Mouse (Mus musculus): Measurements from ENCODE around the gene Ccl6. TPM values are rescaled to one million over a fixed set of nuclear protein-coding genes. Genes with fewer than 3 reads are reported as not detected.
A peak's percentile ranks its signal among the peaks of the same experiment; 100 is the strongest.
"Not testable (repeated sequence)": the region's sequence is repeated elsewhere in the genome, so short reads cannot be mapped to it uniquely, and the experiment has no call there.

Ccl6 gene
- total and polyA plus RNA-seq, 3 experiments, result 0.30 to 1.2 (median 0.93) TPM

- TF ChIP-seq ZKSCAN1 (IDR thresholded peaks at IDR 0.05; ENCODE audit: borderline replicate concordance, low read depth, low read length), result no peak
- no peak for TF ChIP-seq PAX5 (IDR thresholded peaks at IDR 0.05; ENCODE audit: low read length)
- TF ChIP-seq GABPA (IDR thresholded peaks at IDR 0.05; ENCODE audit: insufficient replicate concordance, low read depth, low read length), result no peak
- TF ChIP-seq TBP (conservative IDR thresholded peaks at IDR 0.05; ENCODE audit: low read depth, low read length), result 0 out of 2 replicates have a peak, but pooled peaks have one; percentile 33
- TF ChIP-seq POLR2A (IDR thresholded peaks at IDR 0.05; ENCODE audit: low read depth, low read length), result no peak; the same call in 1 of the 2 replicates
- TF ChIP-seq ELF1 (IDR thresholded peaks at IDR 0.05; ENCODE audit: low read depth, low read length), result no peak
- TF ChIP-seq JUN (IDR thresholded peaks at IDR 0.05; ENCODE audit: insufficient read depth, low read depth, low read length), result no peak
- TF ChIP-seq MAZ (IDR thresholded peaks at IDR 0.05; ENCODE audit: low read depth, low read length), result peak; percentile 25; the same call in 1 of the 2 replicates
- no peak for TF ChIP-seq UBTF (IDR thresholded peaks at IDR 0.05; ENCODE audit: low read depth, low read length)
- peak; percentile 45; the same call in 1 of the 2 replicates for TF ChIP-seq BHLHE40 (IDR thresholded peaks at IDR 0.05; ENCODE audit: low read depth, low read length)
- TF ChIP-seq RCOR1 (conservative IDR thresholded peaks at IDR 0.05; ENCODE audit: low read depth, low read length), result no peak
- TF ChIP-seq SIN3A (IDR thresholded peaks at IDR 0.05; ENCODE audit: low read length), result no peak
- TF ChIP-seq CHD1 (IDR thresholded peaks at IDR 0.05; ENCODE audit: low read depth, low read length), result no peak
- no peak for TF ChIP-seq CHD2 (IDR thresholded peaks at IDR 0.05; ENCODE audit: low read length)
- peak; percentile 41; the same call in 1 of the 2 replicates for TF ChIP-seq MYC (IDR thresholded peaks at IDR 0.05; ENCODE audit: low read depth, low read length)
- no peak for TF ChIP-seq ZC3H11A (IDR thresholded peaks at IDR 0.05; ENCODE audit: low read depth, low read length)
These were observed 41.2 kb downstream of the Ccl6 start (continued) for GRCm38 (mm10) chr11:83551668-83552067.

- H3K36me3 ChIP-seq (replicated peaks in 1 of 2; ENCODE audit: control insufficient read depth in 1 of 2, insufficient read depth in 1 of 2, low read length in 1 of 2); dilution Hi-C loops (cut with MboI; ENCODE audit: extremely low pct_ligation_motif_present, extremely low pct_unique_long_range_greater_than_20kb, low sequenced_read_pairs); H3K9me3 ChIP-seq (replicated peaks; ENCODE audit: low read length); DNase-seq (ENCODE audit: extremely low read depth); H3K27me3 ChIP-seq (replicated peaks); H3K79me2 ChIP-seq (replicated peaks; ENCODE audit: control insufficient read depth, extremely low read depth, insufficient read depth, poor library complexity, severe bottlenecking): not testable (repeated sequence)
- Histone ChIP-seq H3K27ac (ENCODE audit: insufficient read depth, low read depth) (peak overlapping the region; percentile 92), H3K4me1 (ENCODE audit: control insufficient read depth in 1 of 2, insufficient read depth in 2 of 2) (peaks cover 21 to 44% of the 10 kb centered on the region in 2 experiments), H3K4me3 (replicated peaks in 1 of 3; ENCODE audit: low read depth in 2 of 3, low read length in 2 of 3, poor library complexity in 1 of 3) (peak overlapping the region; percentile 10 to 49 (median 24)), H3K9ac (ENCODE audit: insufficient read depth, low read depth) (peak overlapping the region; percentile 37), H3K4me2 (ENCODE audit: insufficient read depth, low read depth, poor library complexity, severe bottlenecking) (peak overlapping the region; percentile 61)
- in situ Hi-C loops (cut with MboI; ENCODE audit: low pct_ligation_motif_present, low pct_unique_long_range_greater_than_20kb, low sequenced_read_pairs), result loop anchor here (25.0 kb wide), 1 partner anchor 386 kb away; the partner anchor contains the start of gene Ddx52
- TF ChIP-seq EP300 (IDR thresholded peaks at IDR 0.05; ENCODE audit: low read length), result 0 out of 2 replicates have a peak, but pooled peaks have one; percentile 33
- TF ChIP-seq JUND (conservative IDR thresholded peaks at IDR 0.05; ENCODE audit: low read depth, low read length), result peak; percentile 68
These were observed 41.9 kb downstream of the Ccl6 start for GRCm38 (mm10) chr11:83551037-83551436.

GRCm38 (mm10) chr11:83550186-83550632 is 42.7 kb downstream of the Ccl6 start:
- Histone ChIP-seq H3K4me1 (ENCODE audit: control insufficient read depth in 1 of 2, insufficient read depth in 2 of 2) (peaks cover 18 to 46% of the 10 kb centered on the region in 2 experiments), H3K9ac (ENCODE audit: insufficient read depth, low read depth) (no peak overlapping the region), H3K4me2 (ENCODE audit: insufficient read depth, low read depth, poor library complexity, severe bottlenecking) (peak overlapping the region; percentile 61), H3K36me3 (replicated peaks in 1 of 2; ENCODE audit: control insufficient read depth in 1 of 2, insufficient read depth in 1 of 2, low read length in 1 of 2) (peaks cover 0 to 2% of the 10 kb centered on the region in 2 experiments), H3K4me3 (replicated peaks in 1 of 3; ENCODE audit: low read depth in 2 of 3, low read length in 2 of 3, poor library complexity in 1 of 3) (peak overlapping the region in 2 of 3 experiments; percentile 24 to 49), H3K9me3 (replicated peaks; ENCODE audit: low read length) (peaks cover 6% of the 10 kb centered on the region), H3K27ac (ENCODE audit: insufficient read depth, low read depth) (peak overlapping the region; percentile 92), H3K27me3 (replicated peaks) (no peaks in the 10 kb centered on the region), H3K79me2 (replicated peaks; ENCODE audit: control insufficient read depth, extremely low read depth, insufficient read depth, poor library complexity, severe bottlenecking) (no peaks in the 10 kb centered on the region)
- in situ Hi-C loops (cut with MboI; ENCODE audit: low pct_ligation_motif_present, low pct_unique_long_range_greater_than_20kb, low sequenced_read_pairs), result loop anchor here (25.0 kb wide), 1 partner anchor 387 kb away; the partner anchor contains the start of gene Ddx52
- dilution Hi-C loops (cut with MboI; ENCODE audit: extremely low pct_ligation_motif_present, extremely low pct_unique_long_range_greater_than_20kb, low sequenced_read_pairs), result no loop called here
- peak; percentile 95 for DNase-seq (ENCODE audit: extremely low read depth)
- TF ChIP-seq JUN (IDR thresholded peaks at IDR 0.05; ENCODE audit: insufficient read depth, low read depth, low read length) (peak; percentile 68), MAZ (IDR thresholded peaks at IDR 0.05; ENCODE audit: low read depth, low read length) (peak; percentile 58; the same call in 1 of the 2 replicates), BHLHE40 (IDR thresholded peaks at IDR 0.05; ENCODE audit: low read depth, low read length) (peak; percentile 87), ZMIZ1 (IDR thresholded peaks at IDR 0.05; ENCODE audit: low read depth, low read length) (no peak), EP300 (IDR thresholded peaks at IDR 0.05; ENCODE audit: low read length) (peak; percentile 95), MXI1 (IDR thresholded peaks at IDR 0.05; ENCODE audit: low read depth, low read length) (no peak), MYC (IDR thresholded peaks at IDR 0.05; ENCODE audit: low read depth, low read length) (peak; percentile 88; the same call in 1 of the 2 replicates), JUND (conservative IDR thresholded peaks at IDR 0.05; ENCODE audit: low read depth, low read length) (peak; percentile 94), CHD2 (IDR thresholded peaks at IDR 0.05; ENCODE audit: low read length) (peak; percentile 73), POLR2AphosphoS2 (IDR thresholded peaks at IDR 0.05; ENCODE audit: low read depth, low read length) (no peak), MAFK (IDR thresholded peaks at IDR 0.05; ENCODE audit: insufficient replicate concordance, low read length) (peak; percentile 71), CHD1 (IDR thresholded peaks at IDR 0.05; ENCODE audit: low read depth, low read length) (0 out of 2 replicates have a peak, but pooled peaks have one; percentile 10), SMC3 (IDR thresholded peaks at IDR 0.05; ENCODE audit: low read depth, low read length) (peak; percentile 15), UBTF (IDR thresholded peaks at IDR 0.05; ENCODE audit: low read depth, low read length) (peak; percentile 98), ETS1 (conservative IDR thresholded peaks at IDR 0.05; ENCODE audit: low read depth, low read length) (peak; percentile 88), ZC3H11A (IDR thresholded peaks at IDR 0.05; ENCODE audit: low read depth, low read length) (no peak), IRF4 (IDR thresholded peaks at IDR 0.05; ENCODE audit: low read depth, low read length) (peak; percentile 95), TBP (conservative IDR thresholded peaks at IDR 0.05; ENCODE audit: low read depth, low read length) (peak; percentile 98), ELF1 (IDR thresholded peaks at IDR 0.05; ENCODE audit: low read depth, low read length) (0 out of 2 replicates have a peak, but pooled peaks have one; percentile 45), MEF2A (IDR thresholded peaks at IDR 0.05; ENCODE audit: borderline replicate concordance, low read depth, low read length) (peak; percentile 85), CTCF (conservative IDR thresholded peaks at IDR 0.05 in 1 of 2, IDR thresholded peaks at IDR 0.05 in 1 of 2; ENCODE audit: low read depth in 2 of 2, low read length in 2 of 2) (no peak)

Measured in CH12.LX (cell line).